Mouse (Mus musculus) naive thymus-derived CD4-positive, alpha-beta T cell, adult 5 months (primary cell): ENCODE data around the gene Ssmem1. TPM values are rescaled to one million over a fixed set of nuclear protein-coding genes. Genes with fewer than 3 reads are reported as not detected.

ENCODE experiments used
- polyA plus RNA-seq: library from polyadenylated mRNA; unstranded; fragments of 100-300 nt; shearing (Covaris generic); gene quantifications from one replicate; pipeline ENCODE4 v1.2.1, GENCODE M21; 2017

Ssmem1 gene
- polyA plus RNA-seq = not detected

DNA sequence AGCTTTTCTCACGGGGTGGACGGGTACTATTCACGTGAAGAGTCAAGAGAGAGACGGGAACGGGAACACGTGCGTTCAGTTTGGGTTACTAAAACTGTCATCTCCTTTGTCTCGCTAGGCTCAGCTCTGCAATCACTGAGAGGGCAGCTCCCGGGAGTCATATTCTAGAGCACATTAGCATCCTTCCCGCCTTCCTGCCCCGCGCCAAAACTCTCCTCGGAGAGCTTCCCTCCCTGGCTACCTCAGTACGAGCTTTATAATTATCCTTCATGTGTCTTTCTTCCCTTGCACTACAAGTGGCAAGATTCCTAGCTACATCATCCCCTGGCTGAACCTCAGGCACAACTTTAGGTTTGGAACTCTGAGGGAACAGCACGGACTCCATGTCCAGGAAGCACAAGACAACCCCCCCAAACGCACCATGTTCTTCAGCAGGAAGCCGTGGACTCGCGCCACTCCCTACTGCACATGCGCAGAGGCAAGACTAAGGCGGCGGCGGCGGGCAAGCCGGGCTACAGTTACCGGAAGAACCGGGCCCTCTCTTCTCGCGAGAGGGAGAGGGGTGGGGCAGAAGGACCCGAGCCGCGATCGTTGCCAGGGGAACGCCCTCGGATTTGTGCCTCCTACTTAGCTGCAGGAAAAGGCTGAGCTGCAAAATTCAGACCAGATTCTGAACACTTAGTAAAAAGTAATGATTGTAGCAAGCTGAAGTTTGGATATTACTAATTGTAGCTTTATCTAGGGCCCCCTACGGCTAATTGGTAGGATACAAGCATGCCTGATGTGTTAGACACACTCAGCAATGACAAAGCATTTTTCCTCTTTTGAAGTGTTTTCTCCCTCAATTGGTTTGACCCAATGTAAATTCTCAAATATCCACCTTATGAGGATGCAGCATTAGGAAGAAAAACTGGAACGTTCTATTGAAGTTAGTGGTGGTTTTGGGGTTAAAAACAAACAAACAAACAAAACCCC, at the start of gene Ssmem1, which contains the start of gene Tmem209:
Ssmem1 (plus strand) TSS at position 585 of the 975 bp plus-strand sequence.
Tmem209 (minus strand) TSS at position 519 of the 975 bp plus-strand sequence.

GRCm38 (mm10) chr6:30541009-30541799, 31.6 kb downstream of the Ssmem1 start, which contains the start of gene Cpa2:
Gene Cpa2, plus strand, starts transcription at chr6:30541582.

GRCm38 (mm10) chr6:30568069-30568468, 58.4 kb downstream of the Ssmem1 start, which contains the start of gene Cpa4:
Gene Cpa4, plus strand, starts transcription at chr6:30568369.

Other genes starting within 250 kb of the Ssmem1 start
- 166 TPM for gene Ube2h, start 205.3 kb upstream of the Ssmem1 start, polyA plus RNA-seq
- gene Zc3hc1, start 118.8 kb upstream of the Ssmem1 start, polyA plus RNA-seq = 51.4 TPM
- 18.6 TPM for gene Klhdc10, start 108.0 kb upstream of the Ssmem1 start, polyA plus RNA-seq
- gene Tmem209, start 66 bp upstream of the Ssmem1 start, polyA plus RNA-seq = 39.1 TPM
- not detected for gene Cpa2, start 31.7 kb downstream of the Ssmem1 start, polyA plus RNA-seq
- not detected for gene Cpa4, start 58.5 kb downstream of the Ssmem1 start, polyA plus RNA-seq
- not detected for gene Cpa5, start 101.2 kb downstream of the Ssmem1 start, polyA plus RNA-seq
- not detected for gene Cpa1, start 129.4 kb downstream of the Ssmem1 start, polyA plus RNA-seq
- 6.2 TPM for gene Cep41, start 183.9 kb downstream of the Ssmem1 start, polyA plus RNA-seq
- gene Mest, start 213.7 kb downstream of the Ssmem1 start, polyA plus RNA-seq = not detected